Mouse (Mus musculus) bone marrow macrophage, adult 2 months (primary cell): ENCODE results near the gene Ap1m2.
"Not testable (repeated sequence)": the region's sequence is repeated elsewhere in the genome, so short reads cannot be mapped to it uniquely, and the experiment has no call there.

ENCODE experiments used
- CTCF ChIP-seq: IDR thresholded peaks from 2 replicates; pipeline ENCODE4 v1.5.1; 2012; ENCODE audit warnings: low read depth, mild to moderate bottlenecking, low read length, moderate library complexity
- POLR2A ChIP-seq: IDR thresholded peaks from 2 replicates; pipeline ENCODE4 v1.6.1; 2012; ENCODE audit warnings: mild to moderate bottlenecking, low read depth, low read length, borderline replicate concordance

GRCm38 (mm10) chr9:21291868-21292267 is 20.3 kb downstream of the Ap1m2 start:
- not testable (repeated sequence) for TF ChIP-seq POLR2A, CTCF
